Mouse (Mus musculus): ENCODE results near the gene Slc4a4.

Gene Slc4a4

DNA sequence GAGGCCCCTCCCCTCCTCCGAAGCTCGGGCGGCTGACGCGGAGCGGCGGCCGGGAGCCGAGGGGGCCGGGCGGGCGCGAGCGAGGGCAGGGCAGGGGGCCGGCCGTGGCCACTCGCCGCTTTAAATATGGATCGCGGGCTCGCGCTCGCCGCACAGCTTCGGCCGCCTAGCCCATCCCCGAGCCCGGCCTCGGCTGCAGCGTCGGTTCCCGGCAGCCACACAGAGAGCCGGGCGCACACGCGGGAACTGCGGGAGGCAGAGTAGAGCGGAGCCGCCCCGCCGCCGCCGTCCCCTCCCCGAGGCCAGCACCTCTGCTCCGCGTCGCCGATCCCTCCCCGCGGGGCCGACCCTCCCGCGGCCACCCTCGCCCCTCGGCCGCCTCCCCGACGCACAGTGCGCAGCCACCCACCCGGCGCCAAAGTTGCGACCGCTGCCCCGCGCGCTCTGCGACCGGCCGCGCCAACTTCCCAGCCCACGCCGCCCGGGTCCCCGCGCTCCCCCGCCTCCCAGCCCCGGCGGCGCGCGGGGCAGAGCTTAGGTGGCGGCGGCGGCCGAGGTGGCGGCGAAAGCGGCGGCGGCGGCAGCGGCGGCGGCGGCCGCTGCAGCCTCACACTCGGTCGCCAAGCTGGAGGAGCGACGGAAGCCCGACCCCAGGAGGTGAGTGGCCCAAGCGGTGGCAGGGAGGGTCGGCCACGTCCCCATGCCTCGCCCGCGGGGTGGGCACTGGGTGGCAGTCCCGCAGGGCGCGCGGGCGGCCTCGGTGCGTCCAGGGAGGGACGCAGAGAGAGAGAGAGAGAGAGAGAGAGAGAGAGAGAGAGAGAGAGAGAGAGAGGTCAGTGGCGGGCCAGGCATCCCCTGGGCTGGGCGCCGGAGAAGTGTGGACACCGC lies at the start of gene Slc4a4:
Gene Slc4a4, plus strand, starts transcription at position 151 of the 888 bp plus-strand sequence.
- DNase-seq (ENCODE audit: low spot score), result no peak

DNA sequence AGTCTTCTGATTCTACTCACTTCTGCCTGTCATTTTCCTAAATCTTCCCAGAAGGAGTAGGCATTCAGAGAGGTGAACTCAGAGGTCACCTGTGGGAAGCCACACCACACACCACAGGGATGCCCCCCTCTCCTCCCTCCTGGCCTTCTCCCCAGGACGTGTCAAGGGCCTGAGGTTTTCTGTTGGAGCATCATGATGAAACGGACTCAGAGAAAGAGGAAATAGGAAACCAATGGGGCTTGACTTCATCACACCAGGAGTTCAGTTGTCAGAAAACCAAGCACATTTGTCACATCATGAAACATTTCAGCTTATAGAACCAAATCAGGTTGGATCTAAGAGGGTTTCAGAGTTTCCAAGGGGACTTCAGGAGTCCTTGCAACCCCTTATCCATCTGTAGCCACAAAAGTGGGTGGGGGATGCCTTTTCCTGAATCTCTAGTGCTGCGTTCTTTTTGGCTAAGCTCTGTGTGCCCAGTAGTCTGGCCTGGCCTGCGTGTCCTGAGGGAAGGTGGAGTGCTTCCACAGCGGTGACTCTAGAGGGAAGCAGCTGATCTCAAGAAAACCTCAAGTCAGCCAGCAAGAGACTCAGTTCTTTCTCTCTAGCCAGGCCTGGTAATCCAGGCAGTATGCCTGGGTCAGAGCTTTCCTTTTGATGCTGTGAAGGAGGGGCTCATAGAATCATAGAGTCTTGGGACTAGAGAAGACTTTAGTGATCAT lies 46.4 kb upstream of the Slc4a4 start:
- no peak for DNase-seq (ENCODE audit: low spot score)

DNA sequence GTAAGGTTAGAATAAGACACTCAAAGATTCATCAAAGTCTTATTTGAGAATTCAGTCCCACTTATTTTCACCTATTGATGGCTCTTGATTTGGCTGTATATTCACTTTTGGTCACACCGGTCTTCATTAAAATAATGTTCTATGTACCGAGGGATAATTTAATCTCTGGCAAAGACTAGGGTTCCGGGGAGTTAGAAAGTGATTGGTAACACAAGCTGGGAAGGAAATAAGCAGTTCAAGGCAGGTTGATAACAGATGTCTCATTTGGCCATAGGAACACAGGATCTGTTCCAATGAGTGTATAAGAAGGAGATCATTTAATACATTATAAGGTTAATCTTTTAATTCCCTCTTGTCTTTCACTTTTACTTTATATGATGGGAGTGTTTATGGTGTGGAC lies 29.3 kb upstream of the Slc4a4 start:
- no peak for DNase-seq (ENCODE audit: low spot score)

DNA sequence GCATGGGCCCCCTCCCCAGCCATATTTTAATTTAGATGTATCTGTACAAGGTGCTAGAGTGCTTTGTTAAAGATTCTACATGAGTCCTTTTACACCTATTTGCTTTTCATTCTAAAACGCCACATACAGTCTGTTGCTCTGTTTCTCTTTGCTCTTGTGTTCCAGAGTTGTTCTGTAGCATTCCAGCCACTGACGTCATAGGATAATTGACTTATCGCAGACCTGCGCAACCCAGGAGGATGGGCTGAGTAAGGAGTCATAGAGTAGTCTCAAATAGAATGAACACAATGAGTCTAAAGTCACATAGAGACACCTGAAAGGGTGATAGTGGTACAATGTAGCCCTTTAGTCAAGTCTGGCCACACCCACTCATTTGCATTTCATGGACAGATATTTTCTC lies 28.8 kb upstream of the Slc4a4 start:
- no peak for DNase-seq (ENCODE audit: low spot score)

DNA sequence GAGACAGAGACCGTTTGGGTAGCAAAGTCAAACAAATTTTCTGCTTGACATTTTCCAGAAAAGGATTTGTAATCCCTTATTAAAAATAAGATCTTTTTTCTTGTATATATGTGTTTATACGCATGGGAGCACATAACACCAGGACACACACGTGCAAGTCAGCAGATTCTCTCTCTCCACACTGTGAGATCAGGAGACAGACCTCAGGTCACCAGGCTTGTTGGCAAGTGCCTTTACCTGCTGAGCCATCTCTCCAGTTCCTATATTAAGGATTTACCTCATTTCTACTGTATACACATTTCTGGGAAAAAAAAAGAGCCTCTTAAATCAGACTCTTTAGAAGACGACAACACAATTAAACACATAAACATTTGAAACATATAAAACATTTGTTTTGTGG lies 28.4 kb upstream of the Slc4a4 start:
- no peak for DNase-seq (ENCODE audit: low spot score)

DNA sequence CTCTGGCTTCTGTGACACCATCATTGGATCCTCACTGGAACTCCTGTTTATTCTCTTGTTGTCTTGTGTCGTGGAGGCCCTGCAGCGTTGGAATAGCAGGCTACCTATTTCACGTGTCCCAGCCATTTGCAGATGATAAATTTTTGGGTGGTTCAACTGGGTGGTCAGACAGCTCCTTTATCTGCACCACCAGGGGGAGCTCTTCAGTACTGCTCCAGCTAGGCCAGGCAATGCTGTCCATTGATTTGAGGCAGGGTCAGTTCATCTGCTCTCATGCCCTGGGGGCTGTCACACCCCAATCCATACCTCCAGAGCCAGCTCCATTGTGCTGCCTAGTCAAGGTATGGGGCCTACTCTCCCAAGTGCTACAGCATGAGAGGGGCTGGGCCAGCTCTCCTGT lies 24.5 kb upstream of the Slc4a4 start:
- no peak for DNase-seq (ENCODE audit: low spot score)

DNA sequence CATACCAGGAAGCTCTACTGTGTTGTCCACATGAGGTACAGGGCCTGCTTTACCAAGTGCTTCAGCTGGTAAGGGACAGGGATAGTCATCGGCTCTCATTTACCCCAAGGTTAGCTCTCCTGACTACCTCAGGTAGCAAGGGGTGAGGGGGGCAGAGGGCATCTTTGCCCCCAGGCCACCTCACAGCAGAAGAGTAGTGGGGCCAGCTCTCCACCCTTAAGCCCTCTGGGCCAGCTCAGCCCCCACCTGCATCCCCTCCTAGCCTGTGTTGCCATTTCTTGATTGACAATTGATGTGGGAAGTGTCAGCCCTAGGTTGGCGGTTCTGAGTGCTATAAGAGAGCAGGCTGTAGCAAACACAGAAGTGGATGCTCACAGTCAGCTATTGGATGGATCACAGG lies 23.8 kb upstream of the Slc4a4 start:
- no peak for DNase-seq (ENCODE audit: low spot score)

DNA sequence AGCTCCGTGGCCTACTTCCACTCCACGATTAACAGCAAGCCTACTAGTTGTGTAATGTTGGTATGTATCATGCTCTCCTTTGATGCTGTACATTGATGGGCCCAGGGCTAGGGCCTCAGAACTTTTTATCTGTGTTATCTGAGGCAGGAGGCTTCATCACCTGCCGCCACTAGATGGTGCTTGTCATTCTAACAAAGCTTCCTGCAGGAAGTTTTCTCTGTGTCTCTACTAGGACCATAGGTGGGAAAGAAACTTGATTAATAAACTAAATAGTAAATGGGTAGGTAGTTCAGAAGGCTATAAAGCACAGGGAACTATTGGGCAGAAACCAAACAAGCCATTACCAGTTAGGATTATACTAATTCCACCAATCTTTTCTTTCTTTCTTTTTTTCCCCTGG lies 2.5 kb upstream of the Slc4a4 start:
- no peak for DNase-seq (ENCODE audit: low spot score)

DNA sequence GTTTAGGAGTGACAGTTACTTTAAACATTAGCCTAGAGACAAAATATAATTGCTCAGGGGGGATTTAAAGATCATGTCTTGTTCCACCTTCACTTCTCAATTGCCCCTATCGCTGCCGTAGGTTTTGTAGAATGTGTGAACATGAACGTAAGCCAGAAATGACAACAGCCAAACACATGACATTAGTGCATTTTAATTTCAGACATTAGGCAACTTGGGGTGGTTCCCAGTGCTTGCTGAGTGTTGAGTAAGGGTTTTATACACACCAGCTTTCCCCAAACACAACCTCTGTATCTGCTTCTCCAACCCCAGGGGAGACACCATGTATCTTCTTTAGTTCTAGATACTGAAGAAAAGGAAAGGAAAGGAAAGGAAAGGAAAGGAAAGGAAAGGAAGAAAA lies 1.1 kb upstream of the Slc4a4 start:
- no peak for DNase-seq (ENCODE audit: low spot score)

DNA sequence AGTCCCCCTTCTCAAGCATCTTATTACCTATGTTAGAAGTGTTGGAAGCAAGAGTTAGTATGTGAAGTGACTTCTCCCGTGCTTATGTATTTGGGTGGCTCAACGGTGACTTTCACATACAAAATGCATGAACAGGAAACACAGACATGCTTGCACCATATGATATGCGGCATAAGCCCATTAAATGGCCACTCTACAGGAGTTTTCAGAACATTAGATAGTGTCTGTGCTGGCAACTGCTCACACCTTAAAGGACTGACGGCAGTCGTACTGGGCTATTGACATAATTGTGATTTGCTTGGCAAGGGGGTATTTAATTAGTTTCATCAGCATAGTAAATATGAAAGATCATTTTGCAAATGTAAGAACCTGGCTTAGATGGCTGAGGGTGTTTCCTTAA lies 674 bp upstream of the Slc4a4 start:
- no peak for DNase-seq (ENCODE audit: low spot score)

DNA sequence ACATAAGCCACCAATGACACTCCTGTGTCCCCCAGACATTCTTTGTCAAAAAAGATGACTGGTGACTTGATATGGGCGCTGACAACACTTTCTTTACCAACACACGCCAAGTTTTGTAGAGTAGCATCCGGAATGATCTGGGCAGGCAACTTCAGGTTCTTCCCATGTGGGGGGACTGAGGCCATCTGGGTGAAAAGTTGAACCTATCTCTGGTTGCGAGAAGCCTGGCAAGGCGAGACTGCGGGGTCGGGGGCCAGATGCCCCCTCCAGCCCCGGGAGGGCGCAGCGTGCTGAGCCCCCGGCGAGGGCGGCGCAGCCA lies 310 bp upstream of the Slc4a4 start:
- DNase-seq (ENCODE audit: low spot score), result no peak

DNA sequence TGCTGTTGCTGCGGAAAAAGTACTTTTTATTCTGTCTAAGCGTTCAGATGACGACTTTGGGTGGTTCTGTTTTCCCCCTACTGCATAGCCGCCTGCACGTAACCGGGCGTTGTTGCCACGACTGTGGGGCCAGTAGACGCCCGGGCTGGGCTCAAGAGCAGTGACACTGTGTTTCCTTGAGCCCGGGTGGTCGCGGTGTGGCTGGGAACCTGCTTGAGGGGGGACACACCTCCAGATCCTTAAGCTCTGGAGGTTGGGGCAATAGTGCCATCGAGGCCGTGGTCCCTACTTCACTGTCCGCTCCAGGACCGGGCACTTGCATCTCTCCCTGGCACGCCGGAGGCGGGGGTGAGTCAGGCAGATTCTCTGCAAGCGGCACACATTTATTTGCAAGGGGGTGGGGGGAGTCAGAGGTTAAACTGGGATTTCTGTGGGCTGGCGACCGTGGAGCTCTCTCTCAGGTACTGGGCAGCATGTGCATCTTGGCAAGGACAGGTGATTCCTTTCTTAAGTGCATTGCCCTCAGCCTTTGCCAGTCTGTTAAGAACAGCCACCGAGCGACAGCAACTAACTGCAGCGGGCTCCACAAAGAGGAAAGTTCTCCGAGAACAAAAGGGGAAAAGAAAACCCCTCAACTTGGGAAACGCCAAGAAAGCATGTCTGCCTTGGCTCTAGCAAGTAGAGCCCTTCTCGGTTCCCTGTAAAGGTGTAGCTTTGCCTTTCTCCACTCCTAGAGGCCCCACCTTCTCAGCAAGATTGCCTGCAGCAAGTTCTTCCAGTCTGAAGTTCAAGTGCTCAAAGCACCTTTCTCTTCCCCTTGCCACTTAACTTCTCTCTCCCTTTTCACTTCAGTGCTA lies 1.2 kb downstream of the Slc4a4 start:
- no peak for DNase-seq (ENCODE audit: low spot score)

DNA sequence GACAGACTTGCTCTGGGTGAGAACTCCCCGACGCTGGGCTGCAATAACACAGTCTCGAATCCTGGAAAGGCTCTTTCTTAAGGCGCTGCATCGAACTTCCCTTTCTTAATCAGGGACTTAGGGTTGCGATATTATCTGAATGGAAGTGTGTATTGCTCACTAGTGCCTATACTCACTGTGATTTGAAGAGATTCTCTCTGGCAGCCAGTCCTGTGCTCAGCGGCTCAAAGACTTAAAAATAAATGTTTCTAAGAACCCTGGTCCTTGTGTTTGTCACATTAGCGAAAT lies 1.7 kb downstream of the Slc4a4 start:
- DNase-seq (ENCODE audit: low spot score), result no peak

DNA sequence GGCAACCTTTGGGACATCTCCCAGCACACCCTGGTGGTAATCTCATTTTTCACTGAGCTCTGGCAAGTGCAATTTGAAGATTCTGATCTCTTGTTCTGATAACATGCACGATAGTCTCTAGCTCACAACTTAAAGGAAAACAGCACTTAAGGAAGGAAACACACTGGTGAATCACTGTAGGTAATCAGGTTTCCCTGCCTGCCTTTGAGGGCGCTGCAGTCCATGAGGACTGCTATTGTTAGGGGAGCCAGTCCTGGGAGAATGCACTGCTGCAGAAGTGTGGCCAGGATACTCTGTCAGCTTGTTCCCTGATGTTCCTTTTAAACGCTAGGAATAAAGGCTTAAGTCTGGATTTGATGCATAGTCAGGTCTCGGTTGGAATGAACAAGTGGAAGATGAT lies 2.7 kb downstream of the Slc4a4 start:
- DNase-seq (ENCODE audit: low spot score), result no peak

DNA sequence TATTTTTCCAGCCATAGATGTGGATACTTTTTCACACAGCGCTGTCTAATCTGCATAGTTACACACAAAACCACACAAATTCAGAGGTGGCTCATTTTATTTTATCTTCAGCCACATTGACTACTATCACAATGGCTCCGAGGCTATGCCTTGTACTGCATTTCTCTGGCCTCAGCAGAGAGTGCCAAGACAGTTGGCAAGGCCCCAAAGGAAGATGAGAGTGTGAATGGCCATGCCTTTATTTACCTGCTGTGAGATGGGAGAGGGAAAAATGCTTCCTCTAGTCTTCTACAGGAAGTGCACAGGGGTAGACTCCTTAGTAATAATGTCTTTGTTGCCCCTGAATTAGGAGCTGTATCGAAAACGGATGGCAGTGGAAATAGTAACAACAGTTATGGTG lies 3.5 kb downstream of the Slc4a4 start:
- DNase-seq (ENCODE audit: low spot score), result no peak

DNA sequence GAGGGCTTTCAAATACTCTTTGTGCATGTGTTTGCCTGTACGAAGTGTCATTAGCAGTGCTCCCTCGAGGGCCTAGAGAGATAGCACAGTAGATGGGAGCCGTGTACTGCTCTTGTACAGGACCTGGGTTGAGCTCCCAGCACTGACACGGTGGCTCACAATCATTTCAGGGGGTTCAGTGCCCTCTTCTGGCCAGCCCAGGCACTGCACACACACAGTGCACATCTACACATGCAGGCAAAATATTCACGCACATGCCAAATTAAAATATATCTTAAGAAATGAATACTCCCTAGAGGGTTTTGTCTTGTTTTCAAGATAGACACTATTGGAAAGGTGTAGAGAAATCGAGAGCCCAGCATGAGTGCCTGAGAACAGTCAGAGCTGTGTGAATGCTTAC lies 10.0 kb downstream of the Slc4a4 start:
- no peak for DNase-seq (ENCODE audit: low spot score)

DNA sequence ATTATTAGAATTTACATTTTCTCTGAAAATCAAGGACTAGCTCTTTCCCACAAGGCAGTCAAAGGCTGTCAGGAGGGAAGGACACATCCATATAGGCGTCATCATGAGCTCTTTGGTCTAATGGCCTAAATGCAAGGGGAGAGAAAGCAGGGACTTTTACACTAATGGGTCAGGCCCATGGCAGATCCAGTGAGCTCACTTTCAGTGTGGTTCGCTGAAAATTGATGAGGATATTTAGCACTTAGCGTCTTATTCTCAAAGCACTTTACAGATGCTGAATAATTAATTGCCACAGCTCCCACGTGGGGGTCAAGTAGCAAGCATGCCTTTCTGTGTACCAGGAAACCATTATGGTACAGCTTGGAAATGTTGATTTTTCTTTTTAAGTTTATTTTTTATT lies 16.5 kb downstream of the Slc4a4 start:
- no peak for DNase-seq (ENCODE audit: low spot score)

DNA sequence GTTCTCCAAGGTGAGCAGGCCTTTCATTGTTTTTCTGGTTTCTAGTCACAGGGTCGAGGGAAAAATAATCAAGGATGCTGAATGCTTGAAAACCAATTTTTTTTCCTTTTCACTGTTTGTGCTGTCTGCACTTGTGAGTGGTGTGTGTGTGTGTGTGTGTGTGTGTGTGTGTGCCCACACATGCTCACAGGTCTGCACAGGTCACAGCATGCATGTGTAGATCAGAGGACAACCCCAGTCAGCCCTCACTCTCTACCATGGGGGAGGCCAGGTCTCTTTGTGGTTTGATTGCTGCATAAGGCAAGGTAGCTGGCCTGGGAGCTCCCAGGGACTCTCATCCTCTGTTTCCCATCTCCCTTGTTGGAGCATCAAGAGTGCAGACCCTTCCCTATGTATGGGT lies 16.9 kb downstream of the Slc4a4 start:
- DNase-seq (ENCODE audit: low spot score), result no peak

DNA sequence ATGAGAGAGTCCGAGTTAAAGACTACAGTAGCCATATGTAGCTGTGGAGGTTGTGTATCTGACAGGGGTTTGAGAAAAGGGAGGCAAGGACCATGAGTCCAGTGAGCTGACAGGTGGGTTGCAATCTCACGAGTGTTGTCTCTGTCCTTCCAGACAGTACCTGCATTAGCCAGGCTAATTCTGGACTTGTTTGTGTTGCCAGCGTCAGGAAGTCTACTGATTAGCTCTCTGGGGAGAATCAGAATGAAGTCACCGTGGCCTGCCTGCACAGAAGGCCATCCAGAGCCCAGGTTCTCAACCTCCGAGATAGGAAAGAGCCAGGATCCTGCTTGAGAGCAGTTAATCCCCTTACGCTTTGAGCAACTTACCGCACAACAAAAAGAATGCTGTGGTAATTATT lies 18.2 kb downstream of the Slc4a4 start:
- DNase-seq (ENCODE audit: low spot score), result no peak

DNA sequence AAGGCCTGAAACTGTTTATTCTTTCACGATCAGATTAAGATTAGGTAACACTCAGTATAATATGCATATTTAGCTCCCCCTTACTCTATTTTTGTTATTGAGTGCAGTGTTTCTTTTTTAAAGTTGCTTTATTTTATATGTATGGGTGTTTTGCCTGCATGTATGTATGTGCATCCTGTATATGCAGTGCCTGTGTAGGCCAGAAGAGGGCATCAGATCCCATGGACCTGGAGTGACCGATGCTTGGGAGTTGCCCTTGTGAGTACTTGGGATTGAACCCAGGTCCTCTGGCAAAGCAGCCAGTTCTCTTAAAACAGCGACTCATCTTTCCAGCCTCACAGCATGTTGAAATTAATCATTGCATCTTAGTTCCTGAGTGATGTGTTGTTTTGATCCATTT lies 21.0 kb downstream of the Slc4a4 start:
- no peak for DNase-seq (ENCODE audit: low spot score)

DNA sequence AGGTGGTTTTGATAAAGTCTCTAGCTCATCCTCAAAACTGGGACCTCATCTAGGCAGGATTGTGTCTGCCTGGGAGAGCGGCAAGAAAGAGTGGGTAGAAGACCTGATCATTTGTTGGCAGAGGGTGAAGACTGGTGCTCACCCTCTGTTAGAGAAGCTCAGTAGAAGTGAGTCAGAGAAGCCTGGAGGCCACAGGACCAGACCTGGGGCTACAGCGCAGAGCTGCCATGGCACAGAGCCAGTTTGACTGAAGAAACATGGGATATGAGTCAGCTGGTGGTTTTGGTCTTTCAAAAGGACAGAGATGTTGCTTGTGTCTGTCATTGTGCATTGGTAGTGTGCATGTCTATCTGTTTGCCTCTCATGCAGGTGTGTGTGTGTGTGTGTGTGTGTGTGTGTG lies 26.0 kb downstream of the Slc4a4 start:
- no peak for DNase-seq (ENCODE audit: low spot score)

DNA sequence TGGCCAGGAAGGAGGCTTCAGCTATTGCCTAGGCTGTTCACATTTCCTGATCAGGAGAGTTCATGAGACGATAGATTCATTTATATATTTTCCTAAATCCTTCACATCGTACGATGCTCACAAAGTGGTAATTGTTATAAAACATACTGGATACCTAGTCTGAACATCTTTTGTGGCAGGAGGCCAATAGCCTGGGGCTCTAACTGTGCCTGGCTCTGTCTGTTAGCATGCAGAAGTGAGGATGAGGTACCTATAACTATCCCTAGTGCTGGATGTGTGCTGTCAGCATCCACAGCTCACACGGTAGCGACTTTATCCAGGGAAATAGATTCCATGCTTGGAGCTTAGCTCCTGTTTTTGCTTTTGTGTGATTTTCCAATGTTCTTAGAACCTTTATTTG lies 28.5 kb downstream of the Slc4a4 start:
- DNase-seq (ENCODE audit: low spot score), result no peak

DNA sequence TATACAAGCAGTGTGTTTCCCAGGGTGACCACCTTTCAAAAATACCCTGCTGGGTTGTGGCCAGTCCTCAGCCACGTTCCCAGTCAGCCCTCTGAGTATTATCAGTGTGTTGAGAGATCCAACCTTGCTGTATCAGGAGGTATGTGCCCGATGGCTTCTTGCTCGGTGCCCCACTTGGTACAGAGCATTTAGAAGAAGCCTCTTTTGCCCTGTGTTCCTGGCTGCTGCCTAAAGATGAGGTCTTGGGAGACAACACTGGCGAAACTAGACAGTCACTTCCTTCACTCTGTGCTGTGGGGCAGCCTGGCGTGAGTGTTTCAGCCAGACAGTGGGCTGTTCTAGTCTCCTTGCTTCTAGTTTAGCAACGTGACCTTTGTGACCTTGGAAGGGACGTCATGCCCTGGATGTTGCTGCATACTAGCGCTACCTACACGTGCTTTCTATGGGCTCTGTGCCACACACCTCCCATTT lies 29.9 kb downstream of the Slc4a4 start:
- no peak for DNase-seq (ENCODE audit: low spot score)

Data from MN1 (cell line).